Mouse (Mus musculus): Measurements from ENCODE around the gene Banp. TPM values are rescaled to one million over a fixed set of nuclear protein-coding genes. Genes with fewer than 3 reads are reported as not detected.

Banp gene
- polyA plus RNA-seq, 1 experiment from 2014 or later, result 64.6 TPM

DNA sequence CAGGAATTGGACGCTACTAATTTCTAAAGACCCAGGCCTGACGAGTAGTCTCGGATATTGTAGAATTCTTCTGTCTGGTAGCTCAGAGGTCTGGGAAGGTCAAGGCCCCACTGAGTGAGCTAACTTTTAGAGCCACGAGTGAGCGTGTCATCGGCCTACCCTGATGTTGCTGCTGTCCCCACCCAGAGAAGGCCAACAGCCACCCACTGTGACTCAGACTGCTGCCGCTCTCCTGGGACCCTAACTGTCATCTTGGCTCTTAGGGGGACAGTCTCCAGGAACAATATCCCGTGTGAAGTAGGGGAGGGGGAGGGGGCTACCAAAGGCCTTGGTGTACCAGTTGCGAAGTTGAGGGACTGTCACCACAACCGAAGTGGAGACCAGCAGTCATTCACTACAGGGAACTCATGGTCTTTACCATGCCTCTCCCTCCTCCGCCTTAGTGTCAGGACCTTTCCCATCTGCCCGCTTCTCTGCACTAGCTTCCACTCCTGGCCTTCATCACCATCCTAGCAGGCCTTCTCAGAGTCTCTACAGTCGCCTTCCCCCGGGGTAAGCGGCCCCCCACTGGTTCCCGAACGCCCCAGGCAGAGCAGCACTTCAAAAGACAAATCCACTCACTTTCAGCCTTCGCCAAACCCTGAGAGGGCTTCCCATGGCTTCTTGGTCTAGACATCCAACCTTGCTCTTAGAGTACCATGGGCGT, 2.4 kb upstream of the Banp start:
- peak overlapping the region; percentile 90 for H3K27ac ChIP-seq (replicated peaks)
- H3K4me3 ChIP-seq, result peak overlapping the region; percentile 51
- no peaks in the 10 kb centered on the region for H3K9me3 ChIP-seq (replicated peaks)
- H3K27me3 ChIP-seq (ENCODE audit: low read depth, poor library complexity, severe bottlenecking), result 0 out of 2 replicates have a peak, but pooled peaks cover 5% of the 10 kb centered on the region
- H3K4me1 ChIP-seq, result peaks cover 43% of the 10 kb centered on the region
- DNase-seq (ENCODE audit: low spot score), result no peak
- H3K36me3 ChIP-seq, result no peaks in the 10 kb centered on the region
- 30% methylated on average over 19 of the region's 19 CpGs for WGBS

DNA sequence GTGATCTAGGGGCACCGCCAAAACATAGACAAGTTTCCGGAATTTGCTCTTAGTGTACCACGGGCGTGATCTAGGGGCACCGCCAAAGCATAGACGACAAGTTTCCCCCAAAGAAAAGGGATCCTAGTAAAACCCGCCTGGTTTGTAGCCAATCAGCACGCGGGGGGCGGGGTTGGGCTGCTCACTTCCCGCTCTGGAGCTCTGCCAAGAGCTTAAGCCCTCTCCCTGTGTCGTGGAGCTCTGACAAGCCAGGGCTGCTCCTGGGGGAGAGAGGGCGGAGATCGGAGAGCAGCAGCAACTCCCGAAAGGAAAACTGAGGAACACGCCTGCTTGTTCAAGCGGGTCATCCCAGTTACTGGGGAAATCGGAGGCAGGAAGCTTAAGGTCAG, 1.8 kb upstream of the Banp start:
- Histone ChIP-seq H3K4me1 (peaks cover 49% of the 10 kb centered on the region), H3K9me3 (replicated peaks) (no peaks in the 10 kb centered on the region), H3K27ac (replicated peaks) (peak overlapping the region; percentile 90), H3K4me3 (peak overlapping the region; percentile 51), H3K36me3 (peaks cover 2% of the 10 kb centered on the region; the same call in 1 of the 2 replicates), H3K27me3 (ENCODE audit: low read depth, poor library complexity, severe bottlenecking) (0 out of 2 replicates have a peak, but pooled peaks cover 5% of the 10 kb centered on the region)
- DNase-seq (ENCODE audit: low spot score), result peak; percentile 93
- WGBS, result 0% methylated on average over 18 of the region's 18 CpGs

DNA sequence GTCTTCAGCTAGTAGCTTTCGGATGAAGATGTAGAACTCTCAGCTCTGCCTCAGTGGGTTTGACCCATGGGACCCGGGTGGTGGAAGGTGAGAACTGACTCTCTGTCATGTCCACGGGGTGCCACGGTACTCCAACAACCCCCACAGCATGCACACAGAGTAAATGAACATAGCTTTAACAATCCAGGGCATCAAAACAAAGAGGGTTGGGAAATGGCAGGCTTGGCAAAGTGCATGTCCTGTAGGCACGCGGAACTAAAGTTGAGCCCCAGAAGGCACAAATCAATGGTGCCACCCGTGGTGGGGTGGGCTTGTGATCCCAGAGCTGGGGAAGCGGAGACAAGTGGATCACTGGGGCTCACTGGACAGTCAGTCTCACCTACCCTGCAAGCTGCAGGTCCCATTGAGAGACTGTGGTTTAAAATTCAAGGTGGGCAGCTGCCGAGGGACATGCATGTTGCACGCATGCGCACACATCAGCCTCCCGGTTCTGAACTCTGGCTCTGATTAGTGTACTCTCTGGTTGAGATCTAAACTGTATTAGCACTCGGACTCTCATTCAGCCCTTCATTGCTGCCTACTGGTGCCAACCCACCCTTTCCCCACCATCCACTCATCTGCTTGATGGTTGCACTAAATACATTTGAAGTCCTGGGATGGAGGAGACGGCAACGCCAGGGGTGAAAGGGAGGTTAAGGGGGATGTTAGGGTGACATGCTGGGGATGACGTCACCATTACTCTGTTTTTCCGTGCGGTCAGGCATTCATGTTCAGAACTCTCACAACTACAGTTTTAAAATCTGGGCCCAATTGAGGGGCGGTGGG, 1.0 kb upstream of the Banp start:
- H3K9me3 ChIP-seq (replicated peaks), result no peaks in the 10 kb centered on the region
- 58% methylated on average over 19 of the region's 19 CpGs for WGBS
- peaks cover 10% of the 10 kb centered on the region for H3K36me3 ChIP-seq
- DNase-seq (ENCODE audit: low spot score), result no peak
- peaks cover 51% of the 10 kb centered on the region for H3K4me1 ChIP-seq
- H3K27ac ChIP-seq (replicated peaks), result peak overlapping the region; percentile 90
- H3K4me3 ChIP-seq, result peak overlapping the region; percentile 51
- H3K27me3 ChIP-seq (ENCODE audit: low read depth, poor library complexity, severe bottlenecking), result 0 out of 2 replicates have a peak, but pooled peaks cover 5% of the 10 kb centered on the region

DNA sequence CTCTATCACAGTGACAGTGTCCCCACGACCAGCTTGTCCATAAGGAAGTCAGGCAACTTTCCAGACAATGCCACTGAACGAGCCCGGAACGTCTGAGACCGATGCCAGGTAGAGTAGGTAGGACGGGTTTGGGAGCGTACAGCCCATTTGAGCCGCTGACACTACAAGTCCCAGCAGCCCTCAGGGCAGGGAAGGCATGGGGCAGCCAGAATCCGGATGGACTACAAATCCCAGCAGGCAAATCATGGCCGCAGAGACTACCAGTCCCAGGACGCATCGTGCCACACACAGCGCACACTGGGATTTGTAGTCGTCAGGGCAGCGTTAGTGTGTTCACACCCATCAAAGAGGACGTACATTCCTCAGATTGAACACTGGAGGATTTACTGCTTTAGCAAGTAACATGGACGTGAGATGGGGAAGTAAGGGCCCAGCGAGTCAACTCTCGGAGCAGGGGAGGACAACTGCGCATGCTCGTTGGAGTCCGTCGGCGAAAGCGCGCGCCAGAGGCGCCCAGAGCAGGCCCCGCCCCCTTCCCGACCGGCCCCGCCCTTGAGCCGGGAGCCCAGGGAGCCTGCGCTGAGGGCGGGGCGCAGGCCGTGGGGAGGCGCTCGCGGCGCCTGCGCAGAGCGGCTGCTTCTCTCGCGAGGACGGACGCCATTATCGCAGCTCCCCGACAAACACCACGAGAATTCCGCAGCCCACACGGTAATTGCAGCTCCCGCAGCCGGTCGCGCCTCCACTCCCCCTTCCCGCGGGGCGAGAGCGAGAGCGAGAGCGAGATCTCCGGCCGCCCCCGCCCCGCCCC, 595 bp downstream of the Banp start:
- peak; percentile 97 for DNase-seq (ENCODE audit: low spot score)
- peak overlapping the region; percentile 98 for H3K4me3 ChIP-seq
- WGBS, result under 1% methylated on average over 66 of the region's 66 CpGs
- 0 out of 2 replicates have a peak, but pooled peaks cover 5% of the 10 kb centered on the region for H3K27me3 ChIP-seq (ENCODE audit: low read depth, poor library complexity, severe bottlenecking)
- peak overlapping the region; percentile 97 for H3K27ac ChIP-seq (replicated peaks)
- peaks cover 26% of the 10 kb centered on the region for H3K36me3 ChIP-seq
- H3K9me3 ChIP-seq (replicated peaks), result no peaks in the 10 kb centered on the region
- peaks cover 54% of the 10 kb centered on the region for H3K4me1 ChIP-seq

DNA sequence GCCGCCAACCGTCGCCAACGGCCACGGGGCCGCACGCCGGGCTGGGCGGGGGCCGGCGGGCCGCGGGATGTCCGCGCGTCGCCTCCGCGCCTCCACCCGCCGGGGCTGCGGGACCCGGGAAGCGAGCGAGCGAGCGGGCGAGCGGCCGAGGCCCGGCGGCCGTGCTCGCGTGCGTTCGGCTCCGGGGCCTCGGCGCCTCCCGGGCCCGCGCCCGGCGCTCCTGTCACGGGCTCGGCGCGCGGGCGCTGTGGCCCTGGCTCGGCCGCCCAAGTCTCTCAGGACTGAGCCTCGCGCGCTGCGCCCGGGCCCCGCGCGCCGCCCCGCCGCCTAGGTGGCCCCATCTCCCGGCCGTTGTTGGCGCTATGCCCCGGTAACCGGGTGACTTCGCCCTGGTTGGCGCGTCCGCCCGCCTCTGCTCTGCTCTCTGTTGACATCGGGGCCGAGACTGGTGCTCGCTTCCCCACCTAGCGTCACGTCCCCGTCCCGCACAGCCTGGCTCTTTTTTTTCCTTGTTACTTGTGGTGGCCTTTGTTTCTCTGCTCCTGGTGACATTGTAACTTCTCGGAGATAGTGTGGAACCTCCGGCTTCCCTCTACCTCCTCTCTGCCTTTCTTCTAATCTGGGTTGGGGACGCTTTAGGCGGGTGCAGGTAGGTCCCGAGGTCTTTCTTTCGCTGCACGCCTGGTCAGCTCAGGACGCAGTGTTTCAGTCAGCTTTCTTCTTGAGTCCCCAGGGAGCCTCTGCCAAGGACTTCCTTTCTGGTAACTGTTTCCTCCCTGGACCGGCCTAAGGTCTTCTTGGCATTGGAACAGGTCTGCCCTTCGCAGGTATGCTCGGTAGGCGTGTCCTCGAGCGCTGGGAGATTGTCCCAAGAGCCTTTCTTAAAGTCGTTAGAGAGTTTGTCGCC, 1.5 kb downstream of the Banp start:
- peak; percentile 61 for DNase-seq (ENCODE audit: low spot score)
- Histone ChIP-seq H3K27ac (replicated peaks) (peak overlapping the region; percentile 97), H3K4me1 (peaks cover 54% of the 10 kb centered on the region), H3K27me3 (ENCODE audit: low read depth, poor library complexity, severe bottlenecking) (0 out of 2 replicates have a peak, but pooled peaks cover 5% of the 10 kb centered on the region), H3K36me3 (peaks cover 35% of the 10 kb centered on the region), H3K4me3 (peak overlapping the region; percentile 98), H3K9me3 (replicated peaks) (no peaks in the 10 kb centered on the region)
- WGBS, result 1% methylated on average over 97 of the region's 97 CpGs

DNA sequence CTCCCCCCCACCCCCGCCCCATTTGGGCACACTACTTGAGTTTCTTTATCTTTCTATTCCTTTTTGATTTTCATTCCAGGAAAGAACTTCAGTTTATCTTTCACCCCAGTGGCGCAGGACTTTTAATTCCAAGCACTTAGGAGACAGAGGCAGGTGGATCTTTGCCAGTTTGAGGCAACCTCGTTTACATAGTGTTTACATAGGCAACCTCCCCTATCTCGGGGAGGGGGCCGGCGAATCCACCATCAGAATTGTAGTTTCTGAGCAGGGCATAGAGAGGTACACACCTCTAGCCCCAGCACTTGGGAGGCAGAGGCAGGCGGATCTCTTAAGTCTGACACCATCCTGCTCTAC, 2.1 kb downstream of the Banp start:
- Histone ChIP-seq H3K4me3 (peak overlapping the region; percentile 98), H3K27me3 (ENCODE audit: low read depth, poor library complexity, severe bottlenecking) (0 out of 2 replicates have a peak, but pooled peaks cover 4% of the 10 kb centered on the region), H3K9me3 (replicated peaks) (no peaks in the 10 kb centered on the region), H3K27ac (replicated peaks) (peak overlapping the region; percentile 97), H3K4me1 (peaks cover 52% of the 10 kb centered on the region), H3K36me3 (peaks cover 41% of the 10 kb centered on the region)
- 41% methylated on average over 7 of the region's 7 CpGs for WGBS
- DNase-seq (ENCODE audit: low spot score), result no peak

DNA sequence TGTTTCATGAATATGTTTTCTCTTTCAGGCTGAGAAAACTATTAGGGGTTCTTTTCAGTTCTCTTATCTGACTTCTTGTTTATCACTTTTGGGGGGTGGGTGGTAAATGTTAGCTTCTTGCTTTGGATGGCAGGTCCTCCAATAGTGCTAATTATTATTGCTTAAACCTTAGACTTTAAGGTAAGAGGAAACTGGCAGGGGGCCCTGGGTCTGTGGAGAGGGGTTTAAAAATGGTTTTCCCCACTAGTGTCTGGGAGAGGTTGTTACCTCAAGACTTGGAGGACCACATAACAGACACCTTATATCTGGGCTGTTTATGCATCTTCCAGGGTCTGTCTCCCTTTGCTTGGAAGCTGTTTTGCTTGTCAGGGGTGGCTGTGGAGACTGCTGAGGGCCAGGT, 2.6 kb downstream of the Banp start:
- Histone ChIP-seq H3K27ac (replicated peaks) (no peak overlapping the region), H3K4me1 (peaks cover 47% of the 10 kb centered on the region), H3K27me3 (ENCODE audit: low read depth, poor library complexity, severe bottlenecking) (no peaks in the 10 kb centered on the region), H3K36me3 (peaks cover 41% of the 10 kb centered on the region), H3K4me3 (peak overlapping the region; percentile 98), H3K9me3 (replicated peaks) (no peaks in the 10 kb centered on the region)
- DNase-seq (ENCODE audit: low spot score), result no peak

DNA sequence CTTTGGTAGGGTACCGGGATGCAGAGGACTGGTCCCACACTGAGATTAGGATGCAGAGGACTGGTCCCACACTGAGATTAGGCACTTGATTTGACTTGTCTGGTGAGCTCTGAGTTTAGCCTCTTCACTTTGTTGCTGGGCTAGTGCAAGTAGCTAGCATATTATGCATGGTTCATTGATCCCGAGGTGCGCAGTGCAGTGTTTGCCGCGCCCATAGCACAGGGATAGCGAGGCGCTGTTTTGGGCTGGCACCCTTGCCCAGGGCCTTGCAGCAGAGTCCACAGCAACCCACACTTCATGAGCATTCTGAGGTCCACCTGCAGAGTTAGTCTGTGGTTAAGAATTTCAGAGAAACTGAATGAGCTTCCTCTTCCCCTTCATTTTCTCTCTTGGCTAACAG, 3.2 kb downstream of the Banp start:
- no peak for DNase-seq (ENCODE audit: low spot score)
- Histone ChIP-seq H3K4me3 (peak overlapping the region; percentile 98; the same call in 1 of the 2 replicates), H3K36me3 (peaks cover 43% of the 10 kb centered on the region), H3K9me3 (replicated peaks) (no peaks in the 10 kb centered on the region), H3K27me3 (ENCODE audit: low read depth, poor library complexity, severe bottlenecking) (no peaks in the 10 kb centered on the region), H3K4me1 (peaks cover 41% of the 10 kb centered on the region), H3K27ac (replicated peaks) (no peak overlapping the region)
- 90% methylated on average over 7 of the region's 7 CpGs for WGBS

DNA sequence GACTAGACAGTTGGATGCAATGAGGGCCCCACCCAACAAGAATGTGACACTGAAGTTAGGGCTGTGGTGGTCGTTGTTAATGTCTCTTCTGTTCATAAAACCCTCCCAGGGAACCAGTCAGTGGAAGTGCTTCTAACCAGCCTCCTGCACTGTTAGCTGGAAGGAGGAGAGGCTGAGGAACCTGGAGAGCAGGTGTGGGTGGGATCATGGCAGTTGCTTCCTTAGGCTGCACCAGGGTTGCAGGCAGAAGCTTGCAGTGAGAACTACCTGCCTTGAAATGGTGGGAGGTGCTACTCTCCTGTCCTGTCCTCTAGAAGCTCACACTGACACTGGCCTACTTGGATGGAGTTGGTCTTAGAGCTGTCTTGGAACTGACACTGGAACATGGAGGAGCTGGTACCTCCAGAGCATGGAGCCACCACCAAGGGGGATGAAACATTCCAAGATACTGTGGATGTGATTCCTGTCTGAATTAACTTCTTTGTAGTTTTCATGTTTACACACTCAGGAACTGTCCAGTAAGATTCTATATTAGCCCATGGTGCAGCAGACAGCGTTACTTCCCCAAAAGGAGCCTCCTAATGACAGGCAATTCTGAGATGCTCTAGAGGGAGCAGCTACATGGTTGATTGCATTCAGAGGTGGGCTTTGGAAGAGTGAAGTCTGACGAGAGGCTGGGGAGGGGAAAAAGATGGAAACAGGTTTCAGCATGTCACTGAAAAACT, 4.4 kb downstream of the Banp start:
- H3K4me1 ChIP-seq, result peaks cover 34% of the 10 kb centered on the region
- no peak for DNase-seq (ENCODE audit: low spot score)
- no peaks in the 10 kb centered on the region for H3K9me3 ChIP-seq (replicated peaks)
- H3K36me3 ChIP-seq, result peaks cover 43% of the 10 kb centered on the region
- 81% methylated on average over 3 of the region's 3 CpGs for WGBS
- no peak overlapping the region for H3K4me3 ChIP-seq
- H3K27me3 ChIP-seq (ENCODE audit: low read depth, poor library complexity, severe bottlenecking), result no peaks in the 10 kb centered on the region
- no peak overlapping the region for H3K27ac ChIP-seq (replicated peaks)

DNA sequence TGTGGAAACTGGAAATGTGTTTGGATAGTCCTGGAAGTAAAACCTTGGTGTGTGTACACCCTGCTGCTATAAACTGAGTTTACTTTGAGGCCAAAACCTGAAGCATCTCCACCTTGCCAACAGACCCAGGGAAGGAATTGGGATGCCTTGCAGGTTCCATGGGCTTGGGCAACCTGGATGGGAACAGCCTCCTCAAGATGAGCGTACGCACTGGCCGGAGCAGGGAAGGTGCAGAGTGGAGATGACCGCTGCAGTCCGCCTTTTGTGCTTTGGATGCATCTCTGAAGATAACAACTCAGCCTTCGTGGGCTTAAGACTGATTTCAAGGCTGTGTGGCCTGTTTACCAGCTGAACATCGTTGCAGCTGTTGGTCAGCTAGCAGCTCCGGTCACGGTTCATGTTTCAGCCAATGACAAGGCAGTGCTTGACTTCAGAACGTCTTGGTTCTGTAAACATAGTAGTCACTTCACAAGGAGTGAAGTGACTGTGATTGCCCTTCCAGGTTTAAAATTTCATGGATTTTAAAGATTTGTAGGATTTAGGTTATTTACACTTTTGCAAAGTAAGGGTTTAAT, 5.5 kb downstream of the Banp start:
- H3K4me1 ChIP-seq, result peaks cover 35% of the 10 kb centered on the region
- no peak for DNase-seq (ENCODE audit: low spot score)

More for the DNA sequence above, 5.5 kb downstream of the Banp start:
- H3K4me3 ChIP-seq, result no peak overlapping the region
- no peaks in the 10 kb centered on the region for H3K27me3 ChIP-seq (ENCODE audit: low read depth, poor library complexity, severe bottlenecking)
- no peaks in the 10 kb centered on the region for H3K9me3 ChIP-seq (replicated peaks)
- WGBS, result 89% methylated on average over 10 of the region's 10 CpGs
- H3K36me3 ChIP-seq, result peaks cover 46% of the 10 kb centered on the region
- no peak overlapping the region for H3K27ac ChIP-seq (replicated peaks)

Measured in midbrain, embryonic 10.5 days (tissue).